Comparison of ENCODE assay signal across 8 mouse cellular contexts in genomic region chr11:121229018-121229439, GRCm38 (mm10). TPM values are rescaled to one million over a fixed set of nuclear protein-coding genes. Genes with fewer than 3 reads are reported as not detected.
DNase-seq lines count a peak whose midpoint lies in the region; ATAC-seq and TF ChIP-seq lines count a peak whose summit lies in the region.

Gene Cybc1, minus strand, starts transcription at chr11:121229322.

- no peak; the same call in 1 of the 2 replicates for TF ChIP-seq CTCF in lung, postnatal 0 days (IDR thresholded peaks at IDR 0.05)

- peak; percentile 80 for DNase-seq in NIH3T3 (ENCODE audit: low read depth)
- DNase-seq in cerebellum, adult 9-10 months = peak; percentile 79
- DNase-seq in frontal cortex, adult 2 months (ENCODE audit: extremely low spot score in 1 of 2, low spot score in 1 of 2) = peak; percentile 52 to 80
- DNase-seq in hindbrain, embryonic 10.5 days (ENCODE audit: low spot score) = peak; percentile 77
- DNase-seq in layer of hippocampus, adult 9-11 months = peak; percentile 79
- peak; percentile 92 for DNase-seq in lung, postnatal 0 days (ENCODE audit: low spot score)
- DNase-seq in ovary, postnatal 10 days (ENCODE audit: low spot score) = peak; percentile 48
- DNase-seq in thymus, postnatal 10 days (ENCODE audit: low spot score in 2 of 2) = peak; percentile 74 to 75

- peak within 1 kb of the TSS; percentile 81 for H3K4me2 ChIP-seq in lung, postnatal 0 days (replicated peaks; ENCODE audit: low read depth, low read length)

- H3K27ac ChIP-seq in hindbrain, embryonic 10.5 days = peak within 1 kb of the TSS; percentile 89
- peak within 1 kb of the TSS; percentile 87 for H3K27ac ChIP-seq in lung, postnatal 0 days (ENCODE audit: low read length)

- H3K4me1 ChIP-seq in hindbrain, embryonic 10.5 days (replicated peaks) = peaks cover 28% of the 10 kb centered on the region
- H3K4me1 ChIP-seq in lung, postnatal 0 days (ENCODE audit: insufficient read depth, low read depth, low read length) = peaks cover 9% of the 10 kb centered on the region

- peak; percentile 95 for ATAC-seq in lung, postnatal 0 days

- WGBS in hindbrain, embryonic 10.5 days = under 1% methylated on average over 23 of the region's 23 CpGs
- 4% methylated on average over 23 of the region's 23 CpGs for WGBS in lung, postnatal 0 days

- H3K36me3 ChIP-seq in hindbrain, embryonic 10.5 days = peaks cover 34% of the 10 kb centered on the region
- peaks cover 15% of the 10 kb centered on the region for H3K36me3 ChIP-seq in lung, postnatal 0 days (ENCODE audit: insufficient read depth, low read length)

- H3K4me3 ChIP-seq in hindbrain, embryonic 10.5 days = peak within 1 kb of the TSS; percentile 76
- peak within 1 kb of the TSS; percentile 74 for H3K4me3 ChIP-seq in lung, postnatal 0 days (ENCODE audit: low read depth, low read length)

- H3K9me3 ChIP-seq in hindbrain, embryonic 10.5 days = no peaks in the 10 kb centered on the region
- H3K9me3 ChIP-seq in lung, postnatal 0 days (ENCODE audit: low read length) = no peaks in the 10 kb centered on the region

- no peaks in the 10 kb centered on the region for H3K27me3 ChIP-seq in hindbrain, embryonic 10.5 days (ENCODE audit: insufficient read depth, poor library complexity, severe bottlenecking)
- no peaks in the 10 kb centered on the region for H3K27me3 ChIP-seq in lung, postnatal 0 days (replicated peaks; ENCODE audit: insufficient read depth, low read length)

- no peak for TF ChIP-seq EP300 in lung, postnatal 0 days (IDR thresholded peaks at IDR 0.05)

- H3K9ac ChIP-seq in lung, postnatal 0 days (replicated peaks; ENCODE audit: low read depth) = peak within 1 kb of the TSS; percentile 50

RNA-seq across cellular contexts. Expression of gene Cybc1, which starts in this region (rescaled TPM):
- polyA plus RNA-seq in frontal cortex, adult 2 months (2012; rRNA removed) = 23.8 and 26.3 TPM in 2 replicates
- 36.1 and 42.0 TPM in 2 replicates for polyA plus RNA-seq in hindbrain, embryonic 10.5 days (2016; fragmentation: Nextera tagmentation; extraction: Ambion mirVana)
- polyA plus RNA-seq in lung, postnatal 0 days (2015; fragmentation: Nextera tagmentation; extraction: Ambion mirVana) = 28.9 and 29.3 TPM in 2 replicates

Comparison
In these comparisons a context has a peak if more than half of its experiments do, and no peak if none do; other contexts are left out.
1. Peak in every context shown above with its lines: DNase-seq, ATAC-seq, H3K4me3 ChIP-seq and H3K27ac ChIP-seq.